Mouse (Mus musculus): ENCODE results near the gene Pa2g4.
A peak's percentile ranks its signal among the peaks of the same experiment; 100 is the strongest.
"Not testable (repeated sequence)": the region's sequence is repeated elsewhere in the genome, so short reads cannot be mapped to it uniquely, and the experiment has no call there.

The Pa2g4 gene

DNA sequence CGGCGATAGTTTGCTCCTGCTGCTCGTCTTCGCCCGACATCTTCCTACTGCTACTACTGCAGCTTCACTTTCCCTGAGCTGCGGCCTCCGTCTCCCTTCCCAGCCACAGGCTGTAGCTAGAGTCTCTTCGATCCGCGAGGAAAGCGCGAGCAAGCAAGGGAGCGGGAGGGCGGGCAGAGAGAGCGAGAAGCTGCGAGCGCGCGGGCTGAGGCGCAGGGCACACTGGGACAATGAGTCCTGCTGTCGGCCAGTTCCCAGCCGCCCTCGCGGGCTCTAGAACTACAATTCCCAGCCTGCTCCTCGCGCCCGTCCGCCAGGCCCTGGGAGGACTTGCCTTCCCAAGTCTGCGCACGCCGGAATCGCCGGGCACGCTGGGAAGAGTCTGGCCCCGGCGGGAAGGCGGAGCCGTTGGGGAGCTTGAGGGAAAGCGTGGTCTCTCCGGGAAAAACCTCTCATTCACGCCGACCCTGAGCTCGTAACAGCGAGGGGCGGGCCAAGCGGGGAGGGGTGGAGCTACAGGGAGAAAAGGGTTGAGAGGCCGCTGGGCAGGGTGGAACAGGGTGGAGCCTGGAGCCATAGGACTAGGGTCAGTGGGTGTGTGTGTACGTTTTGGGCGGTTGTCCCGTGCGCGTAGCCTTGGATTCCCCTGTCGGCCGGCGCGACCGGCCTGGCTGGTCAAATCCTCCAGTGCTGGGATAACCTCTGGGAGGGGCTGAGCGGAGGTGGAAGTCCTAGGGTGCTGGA, at the start of gene Pa2g4:
TSS of gene Pa2g4 (minus strand) at position 200 of the 744 bp plus-strand sequence.
- peak; percentile 94 for DNase-seq (ENCODE audit: low spot score)

DNA sequence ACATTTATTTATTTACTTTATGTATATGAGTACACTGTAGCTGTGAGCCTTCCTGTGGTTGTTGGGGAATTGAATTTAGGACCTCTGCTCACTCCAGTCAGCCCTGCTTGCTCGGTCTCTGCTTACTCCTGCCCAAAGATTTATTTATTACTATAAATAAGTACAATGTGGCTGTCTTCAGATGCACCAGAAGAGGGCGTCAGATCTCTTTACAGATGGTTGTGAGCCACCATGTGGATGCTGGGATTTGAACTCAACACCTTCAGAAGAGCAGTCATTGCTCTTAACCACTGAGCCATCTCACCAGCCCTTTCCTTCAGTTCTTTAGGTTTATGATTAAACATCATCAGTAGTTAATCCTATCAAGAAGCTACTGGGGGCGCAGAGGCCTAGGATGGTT, 49.1 kb upstream of the Pa2g4 start:
- DNase-seq (ENCODE audit: low spot score), result no peak

DNA sequence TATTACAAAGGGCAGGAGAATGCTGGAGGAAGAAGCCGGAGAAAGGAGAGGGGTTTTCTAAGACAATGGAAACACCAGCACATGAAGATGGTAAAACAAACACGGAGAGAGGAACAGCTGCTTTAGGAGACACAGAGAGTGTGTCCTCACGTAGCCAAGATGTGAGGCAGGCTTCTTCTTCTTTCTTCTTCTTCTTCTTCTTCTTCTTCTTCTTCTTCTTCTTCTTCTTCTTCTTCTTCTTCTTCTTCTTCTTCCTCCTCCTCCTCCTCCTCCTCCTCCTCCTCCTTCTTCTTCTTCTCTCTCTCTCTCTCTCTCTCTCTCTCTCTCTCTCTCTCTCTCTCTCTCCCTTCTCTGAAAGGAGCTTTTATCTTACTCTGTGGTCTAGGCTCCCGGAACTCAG, 48.0 kb upstream of the Pa2g4 start:
- not testable (repeated sequence) for DNase-seq (ENCODE audit: low spot score)

DNA sequence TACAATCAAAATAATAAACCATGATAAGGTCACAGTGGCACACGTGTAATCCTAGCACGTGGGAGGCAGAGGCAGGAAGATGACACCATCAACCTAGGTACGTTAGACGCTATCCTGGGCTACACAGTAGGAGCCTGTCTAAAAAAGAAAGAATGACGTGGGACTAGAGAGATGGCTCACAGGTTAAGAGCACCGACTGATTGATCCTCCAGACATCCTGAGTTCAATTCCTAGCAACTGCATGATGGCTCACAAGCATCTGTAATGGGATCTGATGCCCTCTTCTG, 47.3 kb upstream of the Pa2g4 start:
- DNase-seq (ENCODE audit: low spot score), result no peak

DNA sequence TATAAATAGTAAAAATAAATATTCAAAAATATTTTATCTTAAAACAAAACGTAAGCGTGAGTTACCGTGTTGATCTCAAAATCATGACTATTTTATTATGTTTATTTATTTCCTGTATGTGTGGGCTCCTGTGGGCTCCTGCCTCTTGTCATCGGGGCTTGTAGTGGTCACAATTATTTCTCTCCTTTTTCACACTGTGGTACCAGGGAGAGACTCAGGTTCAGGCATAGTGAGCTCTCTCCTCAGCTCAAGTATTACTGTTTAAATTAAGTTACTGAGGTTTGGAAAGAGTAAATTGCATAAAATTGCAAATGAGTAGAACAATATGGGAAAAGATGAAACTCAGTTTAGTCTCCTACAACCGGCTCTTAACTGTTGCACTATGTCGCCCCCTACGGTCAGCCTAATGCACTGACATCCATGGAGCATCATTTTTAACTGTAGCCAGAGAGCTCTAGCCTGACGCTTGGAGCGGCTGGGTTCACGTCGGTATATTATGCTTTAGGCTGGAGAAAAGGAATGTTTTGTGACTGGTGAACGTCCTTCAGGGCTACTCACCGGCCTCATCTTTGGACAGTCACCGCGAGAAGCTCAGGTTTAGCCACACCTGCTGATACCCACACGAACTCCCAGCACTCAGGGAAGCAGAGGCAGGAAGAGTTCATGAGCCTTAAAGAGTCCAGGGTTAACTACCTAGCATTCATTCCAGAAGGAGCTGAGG, 46.8 kb upstream of the Pa2g4 start:
- peak; percentile 63 for DNase-seq (ENCODE audit: low spot score)

DNA sequence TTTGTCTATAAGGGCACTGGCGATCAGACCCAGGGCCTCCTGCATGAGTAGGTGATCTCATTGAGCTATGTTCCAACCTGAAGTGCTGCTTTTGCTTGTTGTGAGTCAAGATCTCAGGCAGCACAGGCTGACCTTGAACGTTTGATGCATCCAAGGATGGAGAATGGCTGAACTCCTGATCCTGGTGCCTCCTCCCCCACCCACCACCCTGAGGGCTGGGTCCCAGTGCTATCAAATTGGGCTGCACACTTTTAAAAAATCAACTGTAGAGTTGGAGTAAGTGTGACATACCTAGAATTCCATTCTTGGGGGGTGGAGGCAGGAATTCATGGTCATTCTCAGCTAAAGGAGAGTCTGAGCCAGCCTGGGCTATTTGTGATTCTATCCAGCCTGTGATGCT, 40.7 kb upstream of the Pa2g4 start:
- DNase-seq (ENCODE audit: low spot score), result no peak

DNA sequence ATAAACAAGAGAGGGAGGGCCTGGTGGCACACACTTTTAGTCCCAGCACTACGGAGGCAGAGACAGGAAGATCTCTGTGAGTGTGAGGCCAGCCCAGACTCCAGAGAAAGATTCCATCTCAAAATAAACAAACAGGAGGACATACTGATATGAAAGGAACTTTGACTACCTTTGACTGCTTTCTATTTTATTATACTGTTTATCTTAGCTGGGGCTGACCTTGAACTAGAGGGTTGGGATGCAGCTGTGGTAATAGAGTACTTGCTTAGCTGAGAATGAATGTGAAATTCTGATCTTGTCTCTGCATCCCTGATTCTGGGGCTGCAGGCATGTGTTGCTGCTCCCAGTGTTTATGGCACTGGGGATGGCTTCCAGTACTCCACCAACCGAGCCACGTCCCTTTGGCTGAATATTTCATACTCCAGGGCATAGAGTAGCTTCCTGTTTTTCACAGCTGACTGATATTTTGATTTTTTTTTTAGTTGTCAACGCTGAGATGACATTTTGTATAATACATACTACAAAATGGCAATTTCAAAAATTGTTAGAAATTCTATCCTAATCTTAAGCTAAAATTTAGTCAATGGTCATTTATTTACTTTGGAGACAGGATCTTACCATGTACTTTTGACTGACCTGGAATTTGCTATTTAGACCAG, 36.8 kb upstream of the Pa2g4 start:
- no peak for DNase-seq (ENCODE audit: low spot score)

DNA sequence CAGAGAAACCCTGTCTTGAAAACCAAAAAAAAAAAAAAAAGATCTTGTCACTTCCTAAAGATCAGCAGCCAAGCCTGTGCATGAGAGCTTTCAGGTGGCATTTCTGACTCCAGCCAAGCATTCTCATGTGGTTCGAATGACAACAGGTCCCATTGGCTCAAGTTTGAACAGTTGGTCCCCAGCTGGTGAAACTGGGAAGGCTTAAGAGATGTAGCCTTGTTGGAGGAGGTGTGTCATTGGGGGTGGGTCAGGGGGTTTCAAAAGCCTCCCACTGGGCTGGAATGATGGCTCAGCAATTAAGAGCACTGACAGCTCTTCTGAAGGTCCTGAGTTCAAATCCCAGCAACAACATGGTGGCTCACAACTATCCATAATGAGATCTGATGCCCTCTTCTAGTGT, 35.7 kb upstream of the Pa2g4 start:
- no peak for DNase-seq (ENCODE audit: low spot score)

DNA sequence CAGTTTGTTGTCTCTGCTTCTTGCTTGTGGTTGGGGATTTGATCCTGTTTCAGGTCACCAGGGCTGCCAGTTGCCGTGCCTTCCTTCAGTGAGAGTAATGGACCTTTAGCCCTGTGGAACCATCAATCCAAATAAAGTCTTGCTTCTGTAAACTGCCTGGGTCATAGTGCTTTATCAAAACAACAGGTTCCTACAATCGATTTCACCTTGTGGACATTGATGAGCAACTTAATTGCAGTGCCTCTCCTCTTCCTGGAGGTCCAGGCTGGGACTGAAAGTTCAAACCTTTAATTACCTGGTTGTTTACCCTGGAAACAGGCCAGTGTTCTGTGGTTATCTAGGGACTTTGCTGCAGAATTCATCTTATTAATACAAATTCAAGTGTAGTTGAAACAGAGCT, 32.7 kb upstream of the Pa2g4 start:
- DNase-seq (ENCODE audit: low spot score), result no peak

DNA sequence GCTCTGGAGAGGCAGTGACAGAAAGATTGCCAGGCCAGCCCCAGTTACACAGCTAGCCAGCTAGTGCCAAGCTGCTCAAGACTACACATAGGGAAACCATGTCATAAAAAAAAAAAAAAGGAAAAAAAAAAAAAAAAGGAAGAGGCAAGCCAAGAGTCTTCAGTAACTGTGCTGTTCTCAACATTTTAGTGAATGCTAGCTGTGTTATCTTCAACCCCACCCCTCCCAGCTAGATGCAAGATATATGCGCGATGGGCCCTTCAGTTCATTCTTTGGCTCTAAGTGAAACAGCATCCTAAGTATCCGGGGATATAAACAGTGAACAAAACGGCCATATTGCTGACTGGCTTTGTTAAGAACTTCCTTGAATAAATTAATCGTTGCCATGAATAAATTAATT, 27.0 kb upstream of the Pa2g4 start:
- no peak for DNase-seq (ENCODE audit: low spot score)

DNA sequence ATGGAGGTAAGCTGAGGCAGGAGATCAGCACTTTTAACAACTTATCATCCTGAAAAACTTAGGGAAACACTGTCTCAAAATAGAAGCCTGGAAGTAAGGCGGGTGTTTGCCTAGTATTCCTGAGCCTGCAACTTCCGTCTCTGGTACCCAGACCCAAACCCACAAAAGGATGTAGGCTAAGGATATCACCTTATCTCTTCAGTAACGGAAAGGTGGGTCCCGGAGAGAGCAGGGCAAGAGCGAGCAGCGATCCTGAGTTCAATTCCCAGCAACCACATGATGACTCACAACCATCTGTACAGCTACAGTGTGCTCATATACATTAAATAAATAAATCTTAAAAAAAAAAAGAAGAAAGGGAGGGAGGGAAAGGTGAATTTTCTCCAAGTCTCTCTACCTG, 25.6 kb upstream of the Pa2g4 start:
- DNase-seq (ENCODE audit: low spot score), result no peak

DNA sequence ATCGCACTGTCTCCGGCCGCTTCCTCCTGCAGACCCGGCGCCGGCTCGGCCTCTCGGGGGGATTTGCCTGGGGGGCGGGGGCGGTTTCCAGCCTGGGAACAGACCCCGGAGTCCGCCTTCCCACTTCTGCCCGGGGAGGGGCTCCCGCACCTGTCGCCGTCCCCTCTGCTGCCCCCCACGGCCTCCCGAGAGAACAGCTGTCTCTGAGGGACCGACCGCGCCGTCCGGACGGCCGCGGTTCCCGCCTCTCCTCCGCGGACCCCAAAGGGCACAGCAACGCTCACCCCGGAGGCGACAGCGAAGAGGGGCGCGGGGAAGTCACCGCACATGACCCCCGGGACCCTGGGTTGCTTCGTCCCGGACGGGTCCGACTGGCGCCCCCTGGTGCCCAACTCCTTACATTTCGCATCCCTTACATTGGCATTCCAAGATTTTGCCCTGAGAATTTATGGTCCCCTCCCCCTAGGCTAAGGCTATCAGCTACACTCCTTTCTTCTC, 24.5 kb upstream of the Pa2g4 start:
- DNase-seq (ENCODE audit: low spot score), result peak; percentile 51

DNA sequence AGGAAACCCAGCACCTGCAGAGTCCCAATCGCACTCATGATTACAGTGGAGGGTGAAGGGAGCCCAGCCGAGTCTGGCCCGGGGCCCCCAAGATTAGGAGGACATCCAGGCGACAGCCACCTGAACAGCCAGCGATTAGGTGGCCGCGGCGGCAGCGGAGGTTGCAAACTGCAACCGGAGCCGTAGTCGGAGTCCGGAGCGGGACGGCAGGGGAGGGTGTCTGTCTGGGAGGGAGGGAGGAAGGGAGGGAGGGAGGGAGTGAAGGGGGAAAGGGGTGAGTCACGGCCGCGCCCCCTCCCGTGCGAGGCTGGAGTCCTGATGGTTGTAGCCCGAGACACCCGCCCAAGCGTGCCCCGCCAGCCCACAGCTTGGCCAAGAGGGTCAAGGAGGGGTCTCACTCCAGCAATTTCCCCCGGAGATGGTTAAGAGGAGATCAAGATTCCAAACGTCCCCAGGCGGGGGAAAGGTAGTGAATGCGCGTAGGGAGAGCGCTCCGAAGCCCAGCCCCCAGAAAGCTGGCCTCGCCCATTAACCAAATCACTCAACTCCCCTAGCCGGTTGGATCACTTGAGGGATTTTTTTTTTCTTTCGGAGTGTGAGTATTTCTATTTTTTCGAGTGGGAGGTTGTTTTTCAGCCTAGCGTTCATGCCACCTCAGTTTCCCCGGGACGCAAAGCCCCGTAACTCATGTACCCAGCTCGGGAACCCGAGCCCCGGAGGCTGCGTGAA, 23.8 kb upstream of the Pa2g4 start, which contains the start of gene Erbb3:
TSS of gene Erbb3 (minus strand) at position 189 of the 729 bp plus-strand sequence.
- DNase-seq (ENCODE audit: low spot score), result peak; percentile 31

DNA sequence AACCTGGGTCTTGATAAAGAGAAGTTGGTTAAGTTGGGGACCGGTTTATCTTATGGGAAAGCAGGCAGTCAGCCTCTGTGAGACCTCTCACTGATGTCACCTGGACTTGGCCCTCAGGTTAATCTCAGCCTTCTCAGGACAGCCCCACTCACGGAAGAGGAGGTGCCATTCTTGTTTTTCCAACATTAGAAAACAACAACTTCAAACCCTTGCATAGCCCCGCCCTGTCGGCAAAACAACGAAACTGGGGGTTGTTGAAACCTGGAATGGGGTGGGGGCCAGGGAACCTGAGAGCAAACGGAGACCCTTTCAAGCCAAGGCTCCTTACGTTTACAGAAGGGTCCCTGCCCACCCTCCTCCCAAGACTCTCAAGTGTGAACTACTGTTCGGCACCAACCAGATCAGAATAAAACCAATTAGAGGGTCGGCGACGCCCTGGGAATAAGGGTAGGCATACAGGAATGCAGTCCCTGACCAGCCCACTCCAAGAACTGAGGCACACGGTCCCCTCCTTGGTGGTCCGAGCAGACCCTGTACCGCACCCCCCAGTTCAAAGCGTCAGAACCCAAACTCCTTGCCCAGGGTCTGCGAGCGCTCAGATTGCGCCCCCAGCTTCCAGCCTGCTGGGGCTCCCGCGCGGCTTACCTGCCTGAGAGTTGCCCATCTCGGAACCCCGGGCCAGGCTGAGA, 23.1 kb upstream of the Pa2g4 start:
- DNase-seq (ENCODE audit: low spot score), result no peak

DNA sequence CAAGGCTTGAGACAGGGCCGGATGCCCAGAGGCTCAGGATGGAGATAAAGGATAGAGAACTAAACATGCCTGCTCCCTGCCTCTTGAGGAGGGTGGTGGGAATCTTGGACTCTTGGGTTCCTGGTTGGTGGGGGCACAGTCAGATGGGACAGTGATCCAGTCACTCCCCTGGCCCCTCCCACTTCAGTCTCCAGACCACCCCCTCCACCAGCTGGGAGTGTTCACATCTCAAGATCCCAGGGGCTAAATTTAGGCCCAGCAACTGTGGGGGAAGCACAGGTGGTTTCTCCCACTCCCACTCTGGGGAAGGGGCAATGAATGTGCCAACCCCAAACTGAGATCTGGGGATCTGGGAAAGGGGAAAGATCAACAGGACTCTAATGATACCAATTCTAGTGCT, 22.3 kb upstream of the Pa2g4 start:
- DNase-seq (ENCODE audit: low spot score), result no peak

DNA sequence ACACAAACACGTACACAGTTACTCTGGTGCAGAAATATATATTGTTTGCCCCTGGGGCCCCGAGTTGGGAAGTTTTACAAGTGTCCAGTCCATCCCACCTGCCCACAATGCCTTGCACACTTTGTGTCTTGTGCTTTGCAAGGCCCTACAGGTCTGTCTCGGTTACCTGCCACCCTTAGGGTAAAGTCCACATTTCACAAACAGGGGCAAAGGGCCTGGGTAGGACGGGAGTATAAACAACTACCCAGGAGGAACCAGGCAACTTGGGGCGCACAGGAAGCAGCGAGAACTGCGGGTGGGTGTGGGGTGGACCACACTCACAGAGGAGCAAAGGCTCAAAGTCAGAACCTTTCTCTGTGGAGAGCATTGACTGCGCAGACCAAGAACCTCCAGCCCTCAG, 21.9 kb upstream of the Pa2g4 start:
- no peak for DNase-seq (ENCODE audit: low spot score)

DNA sequence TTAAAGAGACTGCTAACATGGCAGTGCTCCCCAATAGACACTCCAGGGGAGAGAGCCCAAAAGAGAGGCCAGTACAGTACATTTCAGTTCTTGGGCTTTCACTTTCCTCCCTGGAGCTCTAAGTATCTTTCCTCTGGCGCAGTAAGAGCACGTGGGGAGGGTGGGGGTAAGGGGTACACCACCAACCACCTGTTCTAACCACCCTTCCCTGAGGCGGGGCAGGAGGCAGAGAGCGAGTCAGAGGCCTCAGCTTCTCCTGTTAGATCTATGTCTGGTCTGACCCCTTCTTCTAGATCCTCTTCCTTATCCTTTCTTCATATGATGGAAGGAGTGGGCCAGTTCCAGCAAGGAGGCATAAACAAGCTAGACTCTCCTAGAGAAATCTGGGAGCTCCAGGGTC, 21.3 kb upstream of the Pa2g4 start:
- no peak for DNase-seq (ENCODE audit: low spot score)

DNA sequence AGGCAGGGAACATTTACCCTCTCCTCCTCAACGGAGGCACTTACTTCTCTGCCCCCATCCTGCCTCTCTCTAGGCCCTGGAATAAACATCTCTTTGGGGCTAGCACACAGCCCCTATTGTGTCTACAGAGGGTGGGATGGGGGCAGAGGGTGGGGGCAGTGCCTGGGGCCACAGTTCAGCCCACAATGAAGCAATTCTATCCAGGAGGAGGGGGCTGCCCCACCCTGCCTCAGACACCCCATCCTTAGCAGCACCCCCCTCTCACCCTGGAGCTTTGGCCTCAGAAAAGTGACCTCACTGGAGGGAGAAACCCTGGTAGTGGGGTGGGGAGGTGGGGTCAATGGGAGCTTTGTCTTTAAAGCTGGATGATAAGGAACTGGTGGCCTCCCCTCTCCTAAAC, 20.8 kb upstream of the Pa2g4 start:
- DNase-seq (ENCODE audit: low spot score), result no peak

DNA sequence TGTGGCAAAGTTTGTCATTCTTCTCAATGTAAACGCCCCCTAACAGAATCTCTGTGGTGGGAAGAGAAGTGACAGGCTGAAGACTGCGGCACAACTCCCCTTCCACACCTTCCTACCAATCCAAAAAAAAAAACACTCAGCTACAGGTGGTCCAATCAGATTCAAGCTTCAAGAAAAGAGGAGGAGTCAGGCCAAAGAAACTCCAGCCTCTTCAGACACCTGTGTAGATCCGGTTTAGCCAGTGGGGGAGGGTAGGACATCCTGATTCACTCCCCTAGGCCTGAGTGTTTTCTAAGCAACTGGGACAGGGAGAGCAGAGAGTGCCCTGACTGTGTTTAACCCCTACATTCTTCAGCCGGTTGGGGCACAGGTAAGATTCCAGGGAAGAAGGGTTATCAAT, 18.6 kb upstream of the Pa2g4 start:
- DNase-seq (ENCODE audit: low spot score), result peak; percentile 31

DNA sequence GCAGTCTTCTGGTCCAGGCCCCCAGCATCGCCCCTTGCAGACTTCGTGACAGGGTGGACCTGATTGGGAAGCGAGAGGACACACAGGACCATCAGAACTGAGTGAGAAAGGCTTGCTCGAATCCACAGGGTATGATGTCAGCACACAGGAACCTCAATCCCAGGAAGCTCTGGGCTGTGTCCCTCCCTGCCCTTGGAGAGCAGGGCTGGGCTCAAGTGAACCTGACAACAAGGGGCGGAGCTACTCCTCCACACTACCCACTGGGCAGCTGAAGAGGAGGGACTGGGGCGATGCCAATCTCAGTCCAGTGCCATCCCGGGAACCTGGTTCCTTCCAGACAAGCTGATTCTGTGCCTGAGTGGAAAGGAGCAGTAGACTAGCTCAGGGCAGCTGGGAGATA, 17.9 kb upstream of the Pa2g4 start:
- DNase-seq (ENCODE audit: low spot score), result peak; percentile 51

DNA sequence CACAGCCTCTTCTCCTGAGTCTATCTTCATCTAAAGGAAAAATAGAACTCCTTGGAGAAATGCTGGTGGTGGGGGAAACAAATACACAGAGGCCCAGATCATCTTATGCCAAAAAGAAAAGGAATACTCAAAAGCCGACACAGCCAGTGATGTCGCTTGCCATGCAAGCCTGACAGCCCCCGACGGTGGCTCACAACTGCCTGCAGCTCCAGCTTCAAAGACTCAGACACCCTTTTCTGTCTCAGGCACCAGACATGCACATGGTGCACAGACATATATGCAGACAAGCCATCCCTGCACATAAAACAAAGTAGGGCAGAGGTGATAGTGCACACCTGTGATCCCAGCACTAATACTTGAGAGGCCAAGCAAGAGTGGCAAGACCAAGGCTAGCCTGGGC, 13.9 kb upstream of the Pa2g4 start:
- DNase-seq (ENCODE audit: low spot score), result no peak

DNA sequence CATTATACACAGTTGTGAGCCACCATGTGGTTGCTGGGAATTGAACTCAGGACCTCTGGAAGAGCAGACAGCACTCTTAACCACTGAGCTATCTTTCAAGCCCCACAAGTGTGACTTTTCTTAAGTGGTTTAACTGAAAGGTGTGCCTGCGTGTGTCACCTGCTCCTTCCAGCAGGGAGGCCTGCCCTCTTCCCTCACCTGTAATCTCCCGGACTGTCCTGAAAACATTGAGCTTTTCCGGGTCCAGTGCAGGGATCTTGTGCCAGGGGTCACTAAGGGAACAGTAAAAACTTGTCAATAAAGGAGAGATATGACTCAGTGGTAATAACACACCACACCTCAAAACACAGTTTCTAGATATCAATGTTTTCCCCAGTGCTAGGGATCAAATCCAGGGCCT, 13.5 kb upstream of the Pa2g4 start:
- no peak for DNase-seq (ENCODE audit: low spot score)

All from ovary, postnatal 14 days (tissue).